Mouse (Mus musculus): ENCODE results near the gene Sumo3. TPM values are rescaled to one million over a fixed set of nuclear protein-coding genes. Genes with fewer than 3 reads are reported as not detected.

The Sumo3 gene
- polyA plus RNA-seq, 1 experiment = 293 TPM

GRCm38 (mm10) chr10:77666342-77666741, 60.4 kb downstream of the Sumo3 start:
- DNase-seq (ENCODE audit: low read depth, low spot score) = no peak
- WGBS = 18% methylated on average over 8 of the region's 8 CpGs

DNA sequence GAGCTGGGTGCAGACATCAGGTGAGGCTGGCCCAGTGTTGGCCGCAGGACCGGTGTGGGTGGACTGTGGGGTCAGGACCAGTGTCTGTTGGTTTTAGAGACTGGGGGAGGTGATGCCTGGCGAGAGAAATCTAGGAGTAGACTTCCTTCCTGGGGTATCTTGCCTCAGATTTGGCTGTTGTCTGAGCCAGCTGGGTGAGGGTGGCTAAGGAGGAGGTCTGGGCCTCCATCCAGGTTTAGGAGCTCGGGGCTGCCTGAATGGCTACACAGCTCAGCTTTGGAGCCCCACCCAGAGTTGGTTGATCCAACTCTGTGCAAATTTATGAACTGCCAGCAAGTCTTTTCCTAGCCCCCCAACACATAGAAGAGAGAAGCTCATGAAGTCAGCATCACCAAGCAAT, 61.5 kb downstream of the Sumo3 start:
- DNase-seq (ENCODE audit: low read depth, low spot score) = no peak
- 63% methylated on average over 4 of the region's 4 CpGs for WGBS

Other genes starting within 250 kb of the Sumo3 start
- gene Adarb1, start 187.8 kb upstream of the Sumo3 start, polyA plus RNA-seq (2012; rRNA removed) = 0.63 and 1.2 TPM in 2 replicates
- gene Fam207a, start 90.3 kb upstream of the Sumo3 start, polyA plus RNA-seq (2012; rRNA removed) = 31.2 and 32.0 TPM in 2 replicates
- gene Itgb2, start 75.8 kb upstream of the Sumo3 start, polyA plus RNA-seq (2012; rRNA removed) = 19.2 and 25.3 TPM in 2 replicates
- 158 and 222 TPM in 2 replicates for gene Pttg1ip, start 24.4 kb upstream of the Sumo3 start, polyA plus RNA-seq (2012; rRNA removed)
- gene Gm49325, start 100 bp downstream of the Sumo3 start, polyA plus RNA-seq (2012; rRNA removed) = not detected in 2 replicates
- 27.7 and 31.4 TPM in 2 replicates for gene Ube2g2, start 16.2 kb downstream of the Sumo3 start, polyA plus RNA-seq (2012; rRNA removed)
- 0.52 and 0.94 TPM in 2 replicates for gene Tspear, start 80.5 kb downstream of the Sumo3 start, polyA plus RNA-seq (2012; rRNA removed)
- gene Gm19402, start 84.7 kb downstream of the Sumo3 start, polyA plus RNA-seq (2012; rRNA removed) = not detected in 2 replicates
- not detected in 2 replicates for gene Gm9508, start 91.1 kb downstream of the Sumo3 start, polyA plus RNA-seq (2012; rRNA removed)
- gene Gm10272, start 100.5 kb downstream of the Sumo3 start, polyA plus RNA-seq (2012; rRNA removed) = not detected in 2 replicates
- gene Gm10024, start 105.4 kb downstream of the Sumo3 start, polyA plus RNA-seq (2012; rRNA removed) = not detected in 2 replicates
- not detected in 2 replicates for gene Gm10142, start 109.7 kb downstream of the Sumo3 start, polyA plus RNA-seq (2012; rRNA removed)
- gene Krtap12-1, start 114.5 kb downstream of the Sumo3 start, polyA plus RNA-seq (2012; rRNA removed) = not detected in 2 replicates
- gene Gm10100, start 120.4 kb downstream of the Sumo3 start, polyA plus RNA-seq (2012; rRNA removed) = not detected in 2 replicates
- gene Gm18596, start 136.5 kb downstream of the Sumo3 start, polyA plus RNA-seq (2012; rRNA removed) = not detected in 2 replicates
- not detected in 2 replicates for gene Gm9736, start 145.3 kb downstream of the Sumo3 start, polyA plus RNA-seq (2012; rRNA removed)
- gene Gm3233, start 153.6 kb downstream of the Sumo3 start, polyA plus RNA-seq (2012; rRNA removed) = not detected in 2 replicates
- not detected in 2 replicates for gene Gm3238, start 165.2 kb downstream of the Sumo3 start, polyA plus RNA-seq (2012; rRNA removed)
- not detected in 2 replicates for gene Gm7138, start 170.8 kb downstream of the Sumo3 start, polyA plus RNA-seq (2012; rRNA removed)
- gene Gm3250, start 176.4 kb downstream of the Sumo3 start, polyA plus RNA-seq (2012; rRNA removed) = not detected in 2 replicates
- gene Gm7137, start 182.1 kb downstream of the Sumo3 start, polyA plus RNA-seq (2012; rRNA removed) = not detected in 2 replicates
- not detected in 2 replicates for gene Gm9639, start 189.0 kb downstream of the Sumo3 start, polyA plus RNA-seq (2012; rRNA removed)
- not detected in 2 replicates for gene Gm19668, start 193.0 kb downstream of the Sumo3 start, polyA plus RNA-seq (2012; rRNA removed)
- not detected in 2 replicates for gene Gm9507, start 205.7 kb downstream of the Sumo3 start, polyA plus RNA-seq (2012; rRNA removed)
- gene Gm2696, start 208.6 kb downstream of the Sumo3 start, polyA plus RNA-seq (2012; rRNA removed) = not detected in 2 replicates
- gene Krtap10-4, start 221.0 kb downstream of the Sumo3 start, polyA plus RNA-seq (2012; rRNA removed) = not detected in 2 replicates
- gene Krtap10-10, start 229.8 kb downstream of the Sumo3 start, polyA plus RNA-seq (2012; rRNA removed) = not detected in 2 replicates
- not detected in 2 replicates for gene Gm36176, start 240.7 kb downstream of the Sumo3 start, polyA plus RNA-seq (2012; rRNA removed)
- gene Gm10318, start 246.8 kb downstream of the Sumo3 start, polyA plus RNA-seq (2012; rRNA removed) = not detected in 2 replicates